Mouse (Mus musculus) CD4-positive, CD25-positive, alpha-beta regulatory T cell, adult 4 months (primary cell): ENCODE results near the gene Cpvl. TPM values are rescaled to one million over a fixed set of nuclear protein-coding genes. Genes with fewer than 3 reads are reported as not detected.

ENCODE experiments used
- ATAC-seq: one replicate; pipeline ENCODE4 v1.8.0; 2017
- polyA plus RNA-seq, 2 experiments: library from polyadenylated mRNA; unstranded; fragments of 100-300 nt; shearing (Covaris generic); gene quantifications; one replicate each; pipeline ENCODE4 v1.2.1; 2017

Gene Cpvl
- polyA plus RNA-seq, 2 experiments from 2014 or later = not detected

- no peak for ATAC-seq
Measured at GRCm38 (mm10) chr6:53931605-53932004, 46.9 kb downstream of the Cpvl start.

DNA sequence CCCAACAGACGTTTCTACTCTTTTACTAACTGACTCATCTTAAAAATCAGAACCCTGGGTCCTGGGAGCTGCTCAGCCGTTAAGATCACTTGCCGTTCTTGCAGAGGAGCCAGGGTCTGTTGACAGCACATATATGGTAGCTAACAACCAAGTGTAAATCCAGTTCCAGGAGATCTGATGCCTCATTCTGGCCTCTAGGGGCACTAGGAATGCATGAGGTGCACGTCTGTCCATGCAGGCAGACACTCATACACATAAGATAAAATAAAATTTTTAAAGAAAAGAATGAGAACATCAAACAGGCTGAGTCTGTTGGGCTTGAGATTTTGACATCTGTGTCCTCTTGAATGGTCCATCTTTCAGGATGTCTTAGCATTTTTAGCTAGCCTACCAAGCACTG is 48.6 kb downstream of the Cpvl start:
- ATAC-seq = no peak

DNA sequence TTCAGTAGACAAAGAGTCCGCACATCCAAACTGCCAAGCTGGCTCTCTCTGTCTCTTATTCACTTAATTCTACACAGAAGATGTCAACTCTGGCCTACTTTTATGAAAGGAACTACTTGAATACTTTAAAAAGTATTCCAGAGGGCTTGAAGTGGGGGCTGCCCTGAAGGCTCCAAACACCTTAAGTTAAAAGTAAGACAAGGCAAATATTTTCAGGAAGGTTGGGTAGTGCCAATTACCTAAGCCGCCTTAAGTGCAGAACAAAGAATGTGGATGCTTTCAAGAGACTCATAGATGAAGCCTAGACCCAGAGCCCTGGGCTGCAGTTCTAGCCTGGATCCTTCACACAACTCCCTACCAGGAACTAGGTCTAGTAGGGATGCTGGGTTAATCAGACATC is 52.3 kb downstream of the Cpvl start:
- ATAC-seq = no peak

DNA sequence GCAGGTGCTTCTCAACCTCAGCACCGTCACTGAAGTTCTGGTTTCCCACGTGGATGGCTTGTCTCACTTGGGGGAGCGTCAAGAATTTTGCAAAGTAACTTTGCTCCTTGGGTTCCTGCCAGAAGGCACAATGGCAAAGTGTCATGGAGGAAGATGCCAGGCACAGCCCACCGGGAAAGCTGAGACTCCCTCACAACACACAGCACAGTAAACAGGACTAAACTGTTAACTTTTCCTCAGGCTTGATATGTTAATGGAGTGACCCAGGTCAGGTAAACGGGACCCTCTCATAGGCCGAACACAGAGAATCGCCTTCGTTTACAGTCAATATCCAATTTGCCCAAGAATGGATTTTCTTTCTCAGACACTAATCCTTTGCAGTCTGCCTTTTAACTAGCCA is 53.3 kb downstream of the Cpvl start:
- no peak for ATAC-seq

DNA sequence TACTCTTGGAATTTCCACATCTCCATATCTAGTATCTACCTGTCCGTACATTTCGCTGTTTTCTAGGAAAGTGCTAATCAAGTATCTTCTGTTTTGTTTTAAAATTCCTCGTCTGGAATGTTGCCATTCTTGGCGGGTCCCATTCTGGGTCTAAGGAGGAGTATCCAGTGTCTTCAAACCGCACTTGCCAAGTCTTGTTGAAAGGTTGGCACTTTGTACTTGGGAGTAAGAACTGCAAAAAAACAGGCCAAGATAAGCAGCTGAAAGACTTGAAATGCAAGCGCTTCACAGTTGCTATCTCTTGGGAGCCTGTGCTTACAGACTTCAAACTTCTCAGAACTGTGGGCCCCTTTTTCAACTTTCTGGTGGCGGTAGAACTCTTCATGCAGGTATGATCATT is 58.4 kb downstream of the Cpvl start:
- ATAC-seq = no peak

DNA sequence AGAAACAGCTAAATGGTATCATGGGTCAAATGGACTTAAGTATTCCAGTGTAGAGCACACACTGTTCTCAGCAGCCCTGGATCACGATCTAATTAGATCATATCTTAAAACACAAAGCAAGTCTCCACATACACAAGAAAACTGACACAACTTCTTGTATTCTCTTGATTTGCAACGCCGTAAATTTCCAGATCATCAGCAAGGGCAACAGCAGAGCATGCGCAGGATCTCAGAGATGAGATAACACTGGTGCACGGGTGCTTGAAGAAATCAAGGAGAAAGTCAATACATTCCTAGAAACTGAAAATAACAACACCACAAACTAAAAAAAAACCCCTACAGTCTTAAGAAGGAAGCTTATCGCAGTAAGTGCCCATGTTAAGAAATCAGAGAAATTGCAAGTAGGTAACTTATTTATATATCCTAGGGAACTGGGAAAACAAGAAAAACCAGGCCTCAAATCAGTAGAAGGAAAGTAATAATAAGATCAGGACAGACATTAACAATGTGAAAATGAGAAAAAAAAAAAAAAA is 61.4 kb downstream of the Cpvl start:
- no peak for ATAC-seq

DNA sequence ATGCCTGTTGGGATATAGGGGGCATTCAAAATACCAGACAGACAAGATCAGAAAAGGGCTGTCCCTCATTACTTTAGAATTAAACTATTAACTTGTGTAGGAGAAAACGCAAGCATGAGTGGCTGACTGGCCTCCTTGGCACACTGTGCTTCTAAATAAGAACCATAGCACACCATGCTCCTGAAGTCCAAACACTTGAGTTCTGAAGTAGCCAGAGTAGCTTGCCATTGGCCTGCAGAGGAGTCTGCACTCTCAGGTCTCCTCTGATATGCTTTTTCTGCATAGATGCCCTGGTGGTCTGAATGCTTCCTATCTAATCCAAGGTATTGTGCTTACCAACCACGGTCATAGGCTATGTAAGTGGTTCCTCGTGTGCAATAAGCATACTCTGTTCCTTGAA is 63.1 kb downstream of the Cpvl start:
- no peak for ATAC-seq

GRCm38 (mm10) chr6:53913151-53913550 is 65.3 kb downstream of the Cpvl start:
- ATAC-seq = no peak

GRCm38 (mm10) chr6:53912112-53912782 is 66.2 kb downstream of the Cpvl start:
- ATAC-seq = no peak

DNA sequence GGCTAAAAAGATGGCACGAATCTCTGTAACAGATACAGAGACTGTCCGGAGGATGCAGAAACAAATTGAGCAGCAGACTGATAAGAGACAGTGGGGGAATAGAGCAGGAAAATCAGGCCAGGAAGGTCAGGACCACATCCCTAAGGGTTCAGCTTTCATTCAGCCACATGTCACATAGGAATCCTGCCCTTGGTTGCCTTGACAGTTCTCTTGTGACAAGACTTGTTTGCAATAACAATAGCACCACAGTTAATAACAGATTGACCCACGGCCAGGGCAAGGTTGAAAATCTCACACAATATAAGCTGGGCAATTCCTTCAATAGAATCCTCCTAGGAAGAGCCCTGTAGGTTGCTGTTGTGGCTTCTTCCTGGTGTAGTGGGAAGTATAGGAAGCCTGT is 68.5 kb downstream of the Cpvl start:
- ATAC-seq = no peak

DNA sequence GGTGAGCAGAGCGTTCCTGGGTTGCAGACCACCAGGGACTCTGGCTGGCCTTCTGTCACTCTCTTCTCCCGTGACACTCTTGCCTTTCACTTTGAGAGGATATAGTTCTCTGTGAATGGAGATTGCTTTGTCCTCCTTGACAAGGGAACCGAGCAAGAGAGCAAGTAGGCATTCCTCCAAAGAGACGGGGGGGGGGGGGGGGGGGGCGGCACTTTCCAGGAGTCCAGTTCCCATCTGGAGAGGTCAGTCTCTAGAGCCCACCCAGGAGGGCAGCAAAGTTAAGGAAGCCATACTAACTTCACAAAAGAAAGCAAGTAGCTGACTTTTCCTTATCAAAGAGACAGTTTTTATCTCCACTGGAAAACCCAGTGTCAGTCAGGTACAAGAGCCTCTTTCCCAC is 69.0 kb downstream of the Cpvl start:
- ATAC-seq = no peak

DNA sequence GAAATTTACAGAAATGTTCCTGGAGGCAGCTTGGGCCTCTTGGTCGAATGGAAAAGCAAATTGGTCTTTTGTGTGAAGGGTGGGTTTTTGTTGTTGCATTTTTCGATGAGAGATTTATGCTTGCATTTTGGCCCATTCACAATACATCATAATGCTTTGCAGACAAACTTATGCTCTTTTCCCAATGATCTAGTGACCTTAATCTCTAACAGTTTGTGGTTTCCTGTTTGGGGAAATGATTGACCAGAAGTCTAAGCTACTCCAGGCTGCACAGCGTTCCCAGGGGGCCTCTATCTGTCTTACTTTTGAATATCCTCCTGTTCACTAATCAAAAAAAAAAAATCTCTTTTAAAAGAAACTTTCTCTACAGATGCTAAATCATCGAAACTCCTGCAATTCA is 71.6 kb downstream of the Cpvl start:
- ATAC-seq = no peak

- no peak for ATAC-seq
Measured at GRCm38 (mm10) chr6:53906051-53906462, 72.4 kb downstream of the Cpvl start.

- no peak for ATAC-seq
Measured at GRCm38 (mm10) chr6:53905576-53905975, 72.9 kb downstream of the Cpvl start.

DNA sequence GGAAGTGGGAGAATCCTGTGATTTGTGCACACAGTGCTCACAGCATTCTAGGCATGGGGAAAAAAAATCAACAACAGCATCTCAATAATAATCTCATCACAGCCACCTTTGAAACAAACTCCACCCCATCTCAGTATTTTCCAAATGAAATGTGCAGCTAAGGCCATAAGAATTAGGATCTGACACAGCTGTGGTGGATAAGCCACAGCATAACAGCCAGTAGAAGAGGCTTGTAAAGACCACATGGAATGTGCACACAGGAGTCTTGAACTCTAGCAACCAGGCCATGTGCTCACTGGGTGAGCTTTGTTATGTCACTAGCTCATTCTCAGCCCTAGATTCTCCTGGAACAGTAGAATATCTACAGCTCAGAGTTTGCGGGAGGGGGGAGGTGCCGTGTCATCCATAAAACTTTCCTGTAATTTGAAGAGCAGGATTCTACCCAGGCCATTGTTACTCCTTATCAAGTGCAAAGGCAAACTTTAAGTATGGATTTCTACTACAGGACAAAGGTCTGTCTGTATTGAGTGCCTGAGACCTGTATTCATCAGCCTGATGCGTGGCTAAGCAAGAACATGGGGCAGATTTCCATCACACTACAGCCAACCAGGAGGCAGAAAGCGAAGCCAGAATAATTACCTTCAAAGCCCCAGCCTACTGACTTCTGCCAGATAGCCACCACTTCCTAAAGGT is 73.6 kb downstream of the Cpvl start:
- no peak for ATAC-seq

DNA sequence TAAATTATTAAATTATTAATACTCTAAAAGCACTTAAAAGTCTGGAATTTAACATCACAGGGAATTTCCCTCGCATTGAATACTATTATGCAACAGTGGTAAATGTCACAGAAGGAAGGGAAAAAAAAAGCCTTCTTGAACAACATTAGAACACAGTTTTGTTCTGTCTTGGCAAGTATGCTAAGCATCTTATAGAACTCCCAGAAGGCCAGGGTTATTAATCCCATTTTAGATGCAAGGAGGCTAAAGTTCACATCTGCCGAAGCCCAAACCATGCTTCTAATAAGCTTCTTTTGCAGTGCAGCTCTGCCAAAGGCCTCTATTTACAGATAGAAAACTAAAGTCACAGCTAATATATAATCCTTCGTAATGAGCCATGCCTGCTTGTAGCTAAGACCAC is 74.3 kb downstream of the Cpvl start:
- ATAC-seq = no peak

- no peak for ATAC-seq
Measured at GRCm38 (mm10) chr6:53901741-53902140, 76.7 kb downstream of the Cpvl start.

GRCm38 (mm10) chr6:53897872-53898464 is 80.5 kb downstream of the Cpvl start:
- no peak for ATAC-seq

- no peak for ATAC-seq
Measured at GRCm38 (mm10) chr6:53897126-53897525, 81.3 kb downstream of the Cpvl start.

GRCm38 (mm10) chr6:53893731-53894130 is 84.7 kb downstream of the Cpvl start:
- ATAC-seq = no peak

DNA sequence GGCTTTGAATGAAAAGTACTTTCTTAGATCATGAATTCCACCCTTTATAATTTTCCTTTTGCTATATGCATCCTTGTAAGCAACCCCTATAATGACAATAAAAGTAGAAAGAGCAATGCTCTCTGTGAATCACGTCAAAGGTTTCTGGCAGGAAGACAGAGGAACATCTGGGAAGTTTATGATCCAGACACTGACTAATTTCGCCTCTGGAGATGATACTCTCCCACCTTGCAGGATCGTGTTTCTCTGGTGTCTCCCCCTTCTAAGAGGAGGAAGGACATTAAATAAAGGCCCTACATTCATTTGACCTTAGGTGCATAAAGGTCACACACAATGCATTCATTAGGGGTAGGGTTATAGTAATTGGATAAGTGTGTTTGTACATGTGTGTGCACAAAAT is 87.4 kb downstream of the Cpvl start:
- no peak for ATAC-seq

DNA sequence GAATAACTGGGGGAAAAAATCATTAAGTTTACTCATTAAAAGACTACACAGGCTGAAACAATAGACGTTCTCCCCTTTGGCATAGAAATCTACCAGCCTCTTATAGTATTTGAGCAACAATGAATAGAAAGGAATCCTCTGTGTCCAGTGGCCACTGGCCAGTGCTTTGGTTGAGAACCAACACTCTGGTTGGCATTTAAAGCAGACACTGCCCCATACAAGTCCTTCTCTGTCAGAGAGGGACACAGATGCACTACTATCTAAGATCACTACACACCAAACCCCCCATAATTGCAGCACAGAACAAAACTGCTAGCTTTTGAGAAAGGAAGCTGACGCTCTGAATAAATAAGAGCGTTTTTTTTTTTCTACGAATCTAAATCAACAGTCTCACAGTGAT is 93.5 kb downstream of the Cpvl start:
- no peak for ATAC-seq

DNA sequence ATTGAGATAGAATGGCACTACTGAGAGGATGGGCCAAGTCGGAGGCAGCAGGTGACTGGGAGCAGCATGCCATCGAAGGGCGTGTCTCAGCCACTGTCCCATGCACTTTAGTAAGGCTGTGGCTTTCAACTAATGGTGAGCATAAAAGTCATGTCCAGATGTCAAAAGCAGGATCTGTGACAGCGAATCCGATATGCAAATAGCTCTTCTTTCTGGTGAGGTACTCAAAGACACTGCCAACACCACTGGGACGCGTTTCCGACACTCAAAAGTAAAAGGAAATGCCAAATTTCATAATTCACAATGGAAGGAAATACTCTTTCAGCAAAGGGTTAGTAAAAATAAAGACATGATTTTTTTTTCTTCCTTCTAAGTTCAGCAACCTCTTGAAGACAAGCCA is 94.0 kb downstream of the Cpvl start:
- no peak for ATAC-seq

DNA sequence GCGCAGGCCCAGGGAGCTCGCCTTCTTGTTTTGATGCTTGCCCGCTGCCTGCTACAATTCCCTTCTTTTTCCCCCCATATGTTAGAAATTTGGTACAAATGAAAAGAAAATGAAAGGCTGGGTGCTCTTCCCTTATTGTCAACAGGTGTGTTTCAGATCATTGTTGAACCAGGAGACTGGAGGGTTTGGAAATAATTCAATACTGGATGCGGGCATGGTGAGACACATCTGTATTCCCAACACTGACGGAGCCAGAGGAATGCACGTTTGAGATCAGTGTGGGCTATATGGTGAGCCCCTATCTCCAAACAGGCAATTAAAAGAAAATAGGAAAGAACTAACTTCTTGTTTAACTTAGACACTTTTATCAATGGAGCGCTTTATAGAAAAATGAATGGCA is 95.1 kb downstream of the Cpvl start:
- no peak for ATAC-seq
